Mouse (Mus musculus) embryonic facial prominence, embryonic 13.5 days (tissue): ENCODE measurements around the gene St6gal1. TPM values are rescaled to one million over a fixed set of nuclear protein-coding genes. Genes with fewer than 3 reads are reported as not detected.

Experiments used
- ATAC-seq: fragments of 200-750 bp; cut with Nextera tagmentation; 2 replicates; pipeline ENCODE4 v1.8.0; 2017; ENCODE audit warnings: low read depth; ENCODE audit not compliant: insufficient number of reproducible peaks, insufficient read depth, low FRiP score, low TSS enrichment
- H3K27ac ChIP-seq: fragments of 300-500 bp; sonication (generic); 2 replicates; pipeline ENCODE4 v1.5.1; 2015; ENCODE audit warnings: moderate library complexity, mild to moderate bottlenecking, inconsistent platforms
- H3K27me3 ChIP-seq: fragments of 300-500 bp; sonication (generic); 2 replicates; pipeline ENCODE4 v1.6.1; 2015; ENCODE audit warnings: mild to moderate bottlenecking, inconsistent platforms
- H3K36me3 ChIP-seq: fragments of 300-500 bp; sonication (generic); 2 replicates; pipeline ENCODE4 v1.6.1; 2015; ENCODE audit warnings: mild to moderate bottlenecking, inconsistent platforms
- H3K4me1 ChIP-seq: fragments of 300-500 bp; sonication (generic); 2 replicates; pipeline ENCODE4 v1.6.1; 2015; ENCODE audit warnings: inconsistent platforms
- H3K4me2 ChIP-seq: fragments of 300-500 bp; sonication (generic); 2 replicates; pipeline ENCODE4 v1.6.1; 2015; ENCODE audit warnings: moderate library complexity, mild to moderate bottlenecking, inconsistent platforms
- H3K4me3 ChIP-seq: fragments of 300-500 bp; sonication (generic); 2 replicates; pipeline ENCODE4 v1.5.1; 2015; ENCODE audit warnings: mild to moderate bottlenecking, inconsistent platforms
- H3K9ac ChIP-seq: fragments of 300-500 bp; sonication (generic); 2 replicates; pipeline ENCODE4 v1.6.1; 2015; ENCODE audit warnings: mild to moderate bottlenecking, inconsistent platforms
- H3K9me3 ChIP-seq: fragments of 300-500 bp; sonication (generic); 2 replicates; pipeline ENCODE4 v1.6.1; 2016; ENCODE audit warnings: inconsistent platforms
- WGBS: fragments of 180-500 bp; shearing (Covaris S2); methylation state at CpG from one replicate; pipeline ENCODE4 v1.1.7; 2015; ENCODE audit warnings: mixed read lengths; 5-methylcytosine and 5-hydroxymethylcytosine counted together
- polyA plus RNA-seq: library from polyadenylated mRNA; unstranded; fragments of >200 nt; fragmentation: Nextera tagmentation; extraction: Ambion mirVana; gene quantifications from 2 replicates; pipeline ENCODE4 v1.2.1, GENCODE M21; 2015

St6gal1 gene
- polyA plus RNA-seq, 1 experiment from 2014 or later: 19.6 TPM

GRCm38 (mm10) chr16:23235173-23235694 lies 10.7 kb downstream of the St6gal1 start:
- ATAC-seq: no peak
- 71% methylated on average over 7 of the region's 7 CpGs for WGBS
- no peak overlapping the region for H3K4me3 ChIP-seq
- H3K4me2 ChIP-seq: no peak overlapping the region
- no peaks in the 10 kb centered on the region for H3K9me3 ChIP-seq
- 0 out of 2 replicates have a peak, but pooled peaks cover 5% of the 10 kb centered on the region for H3K36me3 ChIP-seq
- H3K9ac ChIP-seq: no peak overlapping the region
- H3K4me1 ChIP-seq: peaks cover 23% of the 10 kb centered on the region
- no peak overlapping the region for H3K27ac ChIP-seq
- H3K27me3 ChIP-seq: no peaks in the 10 kb centered on the region

- no peak for ATAC-seq
- Histone ChIP-seq H3K4me2 (no peak overlapping the region), H3K9me3 (no peaks in the 10 kb centered on the region), H3K9ac (no peak overlapping the region), H3K27ac (no peak overlapping the region), H3K4me1 (peaks cover 30% of the 10 kb centered on the region), H3K36me3 (0 out of 2 replicates have a peak, but pooled peaks cover 3% of the 10 kb centered on the region), H3K4me3 (no peak overlapping the region), H3K27me3 (no peaks in the 10 kb centered on the region)
- 63% methylated on average over 6 of the region's 6 CpGs for WGBS
Observed at GRCm38 (mm10) chr16:23239583-23239982, 15.0 kb downstream of the St6gal1 start.

GRCm38 (mm10) chr16:23240049-23240949 lies 15.8 kb downstream of the St6gal1 start:
- WGBS: 39% methylated on average over 13 of the region's 13 CpGs
- H3K9ac ChIP-seq: no peak overlapping the region
- peak; percentile 59; the same call in 1 of the 2 replicates for ATAC-seq
- no peaks in the 10 kb centered on the region for H3K27me3 ChIP-seq
- no peak overlapping the region for H3K4me3 ChIP-seq
- H3K36me3 ChIP-seq: 0 out of 2 replicates have a peak, but pooled peaks cover 3% of the 10 kb centered on the region
- no peak overlapping the region for H3K4me2 ChIP-seq
- H3K9me3 ChIP-seq: no peaks in the 10 kb centered on the region
- H3K27ac ChIP-seq: peak overlapping the region; percentile 23; the same call in 1 of the 2 replicates
- H3K4me1 ChIP-seq: peaks cover 30% of the 10 kb centered on the region

- 0 out of 2 replicates have a peak overlapping the region, but pooled peaks have one; percentile 23 for H3K27ac ChIP-seq
- 38% methylated on average over 5 of the region's 5 CpGs for WGBS
- ATAC-seq: no peak
Observed at GRCm38 (mm10) chr16:23240950-23241259, 16.4 kb downstream of the St6gal1 start.

GRCm38 (mm10) chr16:23243726-23244425 lies 19.3 kb downstream of the St6gal1 start:
- 75% methylated on average over 5 of the region's 5 CpGs for WGBS

More at GRCm38 (mm10) chr16:23240950-23241259, 16.4 kb downstream of the St6gal1 start:
- Histone ChIP-seq H3K9ac (no peak overlapping the region), H3K4me1 (peaks cover 30% of the 10 kb centered on the region), H3K4me3 (no peak overlapping the region), H3K27me3 (no peaks in the 10 kb centered on the region), H3K36me3 (0 out of 2 replicates have a peak, but pooled peaks cover 3% of the 10 kb centered on the region), H3K4me2 (no peak overlapping the region), H3K9me3 (no peaks in the 10 kb centered on the region)

GRCm38 (mm10) chr16:23244486-23244885 lies 19.9 kb downstream of the St6gal1 start:
- H3K27me3 ChIP-seq: no peaks in the 10 kb centered on the region
- 73% methylated on average over 7 of the region's 7 CpGs for WGBS
- no peak for ATAC-seq
- H3K4me3 ChIP-seq: no peak overlapping the region
- H3K4me2 ChIP-seq: no peak overlapping the region
- no peaks in the 10 kb centered on the region for H3K9me3 ChIP-seq
- no peak overlapping the region for H3K9ac ChIP-seq
- 0 out of 2 replicates have a peak, but pooled peaks cover 3% of the 10 kb centered on the region for H3K36me3 ChIP-seq
- H3K4me1 ChIP-seq: peaks cover 17% of the 10 kb centered on the region
- H3K27ac ChIP-seq: no peak overlapping the region

More at GRCm38 (mm10) chr16:23243726-23244425, 19.3 kb downstream of the St6gal1 start:
- no peaks in the 10 kb centered on the region for H3K9me3 ChIP-seq
- no peak overlapping the region for H3K4me3 ChIP-seq
- H3K4me2 ChIP-seq: no peak overlapping the region
- H3K27ac ChIP-seq: no peak overlapping the region
- ATAC-seq: no peak
- H3K27me3 ChIP-seq: no peaks in the 10 kb centered on the region
- H3K9ac ChIP-seq: no peak overlapping the region
- 0 out of 2 replicates have a peak, but pooled peaks cover 3% of the 10 kb centered on the region for H3K36me3 ChIP-seq
- H3K4me1 ChIP-seq: peaks cover 19% of the 10 kb centered on the region

GRCm38 (mm10) chr16:23249285-23249684 lies 24.7 kb downstream of the St6gal1 start:
- Histone ChIP-seq H3K27me3 (no peaks in the 10 kb centered on the region), H3K27ac (no peak overlapping the region), H3K4me1 (peaks cover 40% of the 10 kb centered on the region), H3K36me3 (no peaks in the 10 kb centered on the region), H3K9ac (no peak overlapping the region), H3K4me3 (no peak overlapping the region), H3K9me3 (no peaks in the 10 kb centered on the region), H3K4me2 (no peak overlapping the region)
- WGBS: 74% methylated on average over 4 of the region's 4 CpGs
- ATAC-seq: no peak

GRCm38 (mm10) chr16:23249762-23250161 lies 25.2 kb downstream of the St6gal1 start:
- ATAC-seq: no peak
- H3K4me1 ChIP-seq: peaks cover 44% of the 10 kb centered on the region

GRCm38 (mm10) chr16:23250556-23251444 lies 26.3 kb downstream of the St6gal1 start:
- no peak for ATAC-seq
- WGBS: 35% methylated on average over 15 of the region's 15 CpGs

More at GRCm38 (mm10) chr16:23249762-23250161, 25.2 kb downstream of the St6gal1 start:
- no peaks in the 10 kb centered on the region for H3K27me3 ChIP-seq
- H3K9me3 ChIP-seq: no peaks in the 10 kb centered on the region
- H3K36me3 ChIP-seq: no peaks in the 10 kb centered on the region
- H3K9ac ChIP-seq: no peak overlapping the region
- H3K27ac ChIP-seq: no peak overlapping the region
- WGBS: 69% methylated on average over 6 of the region's 6 CpGs
- H3K4me2 ChIP-seq: no peak overlapping the region
- no peak overlapping the region for H3K4me3 ChIP-seq

GRCm38 (mm10) chr16:23251445-23251773 lies 26.9 kb downstream of the St6gal1 start:
- ATAC-seq: no peak
- H3K4me2 ChIP-seq: no peak overlapping the region
- WGBS: 76% methylated on average over 2 of the region's 2 CpGs
- H3K36me3 ChIP-seq: no peaks in the 10 kb centered on the region
- H3K27ac ChIP-seq: 0 out of 2 replicates have a peak overlapping the region, but pooled peaks have one; percentile 0
- no peaks in the 10 kb centered on the region for H3K9me3 ChIP-seq
- no peak overlapping the region for H3K9ac ChIP-seq
- no peak overlapping the region for H3K4me3 ChIP-seq
- H3K27me3 ChIP-seq: no peaks in the 10 kb centered on the region
- H3K4me1 ChIP-seq: peaks cover 48% of the 10 kb centered on the region

More at GRCm38 (mm10) chr16:23250556-23251444, 26.3 kb downstream of the St6gal1 start:
- H3K4me2 ChIP-seq: peak overlapping the region; percentile 26; the same call in 1 of the 2 replicates
- H3K9me3 ChIP-seq: no peaks in the 10 kb centered on the region
- H3K9ac ChIP-seq: 0 out of 2 replicates have a peak overlapping the region, but pooled peaks have one; percentile 12
- H3K27ac ChIP-seq: 0 out of 2 replicates have a peak overlapping the region, but pooled peaks have one; percentile 2
- peaks cover 48% of the 10 kb centered on the region for H3K4me1 ChIP-seq
- H3K36me3 ChIP-seq: no peaks in the 10 kb centered on the region
- H3K4me3 ChIP-seq: no peak overlapping the region
- no peaks in the 10 kb centered on the region for H3K27me3 ChIP-seq
